Mouse (Mus musculus) cerebellum, postnatal 36 days (tissue): ENCODE data around the gene Olfr118.
"Not testable (repeated sequence)": the region's sequence is repeated elsewhere in the genome, so short reads cannot be mapped to it uniquely, and the experiment has no call there.

Source experiments
- DNase-seq, 2 experiments: peaks; one replicate each; pipeline ENCODE4 v3.0.0; 2021 to 2022; ENCODE audit warnings: mixed read lengths in 2 of 2

Olfr118 gene

DNA sequence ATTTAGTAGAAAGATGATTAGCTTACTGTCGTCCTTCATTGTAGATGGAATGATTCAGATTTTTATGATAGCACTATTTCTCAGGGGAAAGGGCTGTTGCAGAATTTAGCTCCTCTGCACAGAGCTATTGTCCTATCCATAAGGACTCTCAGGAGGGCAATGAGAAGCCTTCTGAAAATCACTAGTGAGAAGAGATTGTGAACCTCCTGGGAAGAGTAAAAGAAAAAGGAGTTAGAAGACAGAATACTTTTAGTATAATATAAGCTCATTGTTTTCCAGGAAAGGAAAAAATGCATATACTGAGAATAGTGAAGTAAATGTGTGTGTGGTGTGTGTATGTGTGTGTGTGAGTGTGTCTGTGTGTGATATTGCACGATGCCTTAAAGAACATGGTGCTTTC, at the start of gene Olfr118:
Gene Olfr118 (plus strand): TSS at position 301 of the 400 bp plus-strand sequence.
- DNase-seq = no peak

DNA sequence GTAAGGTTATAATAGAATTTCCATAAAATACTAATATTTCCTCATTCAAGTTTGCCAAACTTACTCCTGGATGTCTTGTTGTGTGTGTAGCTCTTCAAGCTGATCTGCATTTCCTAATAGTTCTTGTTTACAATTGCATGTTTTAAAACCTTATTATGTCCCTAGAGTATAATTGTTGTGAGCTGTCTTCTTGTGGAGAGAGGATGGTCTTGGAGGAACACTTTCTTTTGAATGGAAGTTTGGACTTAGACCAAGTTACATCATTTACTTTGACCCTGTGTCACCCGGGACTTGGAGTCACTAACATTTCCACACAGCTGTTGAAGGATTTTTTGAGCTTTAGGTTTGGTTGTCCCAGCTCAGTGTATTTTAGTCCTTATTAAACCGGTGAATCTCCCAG, 39.8 kb upstream of the Olfr118 start, which contains the start of the genes Olfr115 and Olfr116:
Gene Olfr115 (minus strand): TSS at position 101 of the 400 bp plus-strand sequence.
Gene Olfr116 (minus strand): TSS at position 191 of the 400 bp plus-strand sequence.
- no peak for DNase-seq

DNA sequence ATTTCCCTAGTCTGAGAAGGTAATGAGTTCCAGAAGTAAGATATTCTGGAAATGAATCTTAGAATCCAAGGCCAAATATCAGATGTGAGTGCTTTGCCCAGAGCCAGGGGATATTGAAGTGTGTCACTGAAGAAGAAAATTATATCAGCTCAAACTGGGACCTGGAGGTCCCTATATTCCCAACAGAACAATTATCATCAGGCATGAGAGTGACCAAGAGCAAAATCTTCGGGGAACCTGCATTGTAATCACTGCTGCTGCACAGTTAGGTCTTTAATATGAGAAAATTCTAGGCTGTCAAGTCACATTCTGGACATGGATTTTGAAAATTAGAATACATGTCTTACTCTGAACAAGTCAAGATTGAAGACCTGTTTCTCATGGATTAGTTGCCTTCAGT, 3.1 kb upstream of the Olfr118 start, which contains the start of gene Olfr117:
Gene Olfr117 (minus strand): TSS at position 101 of the 400 bp plus-strand sequence.
- no peak for DNase-seq

DNA sequence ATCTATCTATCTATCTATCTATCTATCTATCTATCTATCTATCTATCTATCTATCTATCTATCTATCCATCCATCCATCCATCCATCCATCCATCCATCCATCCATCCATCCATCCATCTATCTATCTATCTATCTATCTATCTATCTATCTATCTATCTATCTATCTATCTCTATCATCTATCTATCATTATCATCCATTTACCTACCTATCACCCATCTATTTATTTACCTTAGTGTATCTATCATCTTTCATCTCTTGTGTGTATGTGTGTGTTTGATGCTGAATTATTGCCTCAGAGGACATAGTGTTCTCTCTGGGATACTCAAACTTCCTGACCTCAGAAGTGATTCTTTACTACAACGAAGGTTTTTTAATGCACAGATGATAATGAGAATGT, 29.5 kb downstream of the Olfr118 start, which contains the start of gene Olfr119:
Gene Olfr119 (plus strand): TSS at position 301 of the 400 bp plus-strand sequence.
- DNase-seq = not testable (repeated sequence)

DNA sequence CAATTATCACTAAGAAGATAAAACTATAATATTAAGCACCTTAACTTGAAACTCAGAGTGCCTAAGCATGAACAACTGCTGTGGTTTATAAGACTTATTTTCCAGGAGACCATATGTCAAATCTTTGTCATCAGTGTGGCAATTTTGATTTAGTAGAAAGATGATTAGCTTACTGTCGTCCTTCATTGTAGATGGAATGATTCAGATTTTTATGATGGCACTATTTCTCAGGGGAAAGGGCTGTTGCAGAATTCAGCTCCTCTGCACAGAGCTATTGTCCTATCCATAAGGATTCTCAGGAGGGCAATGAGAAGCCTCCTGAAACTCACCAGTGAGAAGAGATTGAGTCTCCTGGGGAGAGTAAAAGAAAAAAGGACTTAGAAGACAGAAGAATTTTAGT, 54.7 kb downstream of the Olfr118 start, which contains the start of gene Olfr120:
Gene Olfr120 (plus strand): TSS at position 301 of the 400 bp plus-strand sequence.
- no peak for DNase-seq
